Mouse (Mus musculus) kidney, adult 2 months (tissue): ENCODE measurements around the gene Foxr1.

ENCODE experiments used
- CTCF ChIP-seq: fragments of 200-500 bp; conservative IDR thresholded peaks from 2 replicates; pipeline ENCODE4 v1.5.1; 2011; ENCODE audit warnings: low read depth, mild to moderate bottlenecking, control low read depth, low read length, moderate library complexity, mixed read lengths; ENCODE audit not compliant: insufficient read depth, insufficient read length
- POLR2A ChIP-seq: fragments of 200-500 bp; IDR thresholded peaks from one replicate; pipeline ENCODE4 v1.6.1; 2011; ENCODE audit warnings: low read depth, low read length, control low read depth

- TF ChIP-seq POLR2A (no peak), CTCF (no peak)
These were observed 42.4 kb downstream of the Foxr1 start for GRCm38 (mm10) chr9:44398551-44398950.
